Mouse (Mus musculus) liver, postnatal 0 days (tissue): ENCODE results near the gene Vwa8.

Experiments
- CTCF ChIP-seq: sonication (generic); IDR thresholded peaks from 2 replicates; pipeline ENCODE4 v1.5.1; 2016; ENCODE audit warnings: antibody characterized with exemption, low read depth
- EP300 ChIP-seq: IDR thresholded peaks from 2 replicates; pipeline ENCODE4 v1.6.1; 2016; ENCODE audit warnings: antibody characterized with exemption, low read depth, mild to moderate bottlenecking

DNA sequence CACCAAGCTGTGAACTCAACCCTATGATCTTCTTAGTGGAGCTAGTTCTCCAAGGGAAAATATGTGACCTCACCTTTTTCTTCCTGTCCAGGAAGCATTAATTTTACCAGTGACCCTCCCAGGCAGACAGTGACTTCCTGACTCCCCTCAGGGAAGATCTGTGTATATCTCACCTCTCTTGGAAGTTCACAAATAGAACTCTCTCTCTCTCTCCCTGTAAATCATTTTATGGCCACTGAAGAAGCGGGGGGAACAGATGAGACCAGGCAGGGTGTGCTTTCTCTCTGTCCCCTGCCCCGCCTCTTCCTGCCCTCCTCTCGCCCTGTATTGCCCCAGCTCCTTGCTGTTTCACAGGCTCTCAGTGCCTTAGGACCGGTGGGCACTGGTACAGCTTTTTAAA lies 315.5 kb downstream of the Vwa8 start:
- TF ChIP-seq CTCF (no peak), EP300 (no peak)
